Mouse (Mus musculus) liver, embryonic 14.5 days (tissue): Measurements from ENCODE around the gene Pdha2. TPM values are rescaled to one million over a fixed set of nuclear protein-coding genes. Genes with fewer than 3 reads are reported as not detected.

ENCODE experiments used
- ATAC-seq: fragments of 200-750 bp; cut with Nextera tagmentation; 2 replicates; pipeline ENCODE4 v1.8.0; 2017; ENCODE audit warnings: moderate number of reproducible peaks, mild to moderate bottlenecking, moderate library complexity; ENCODE audit not compliant: insufficient read depth
- DNase-seq, 3 experiments: peaks; one replicate each; pipeline ENCODE4 v3.0.0-alpha.2; 2012 to 2013; ENCODE audit warnings: low read depth in 3 of 3, low spot score in 3 of 3
- H3K27ac ChIP-seq: fragments of 300-500 bp; sonication (generic); 2 replicates; pipeline ENCODE4 v1.5.1; 2014; ENCODE audit warnings: moderate library complexity, mild to moderate bottlenecking, control low read depth, inconsistent platforms
- H3K27me3 ChIP-seq: fragments of 300-500 bp; sonication (generic); 2 replicates; pipeline ENCODE4 v1.6.1; 2014; ENCODE audit warnings: mild to moderate bottlenecking, low read length, moderate library complexity; ENCODE audit not compliant: control insufficient read depth, insufficient read depth
- H3K36me3 ChIP-seq: fragments of 300-500 bp; sonication (generic); replicated peaks from 2 replicates; pipeline ENCODE4 v1.6.1; 2014; ENCODE audit warnings: low read depth; ENCODE audit not compliant: control insufficient read depth, insufficient read depth
- H3K4me1 ChIP-seq, 2 experiments: fragments of 200-500 bp in 1 of 2; fragments of 300-500 bp in 1 of 2; sonication (generic) in 1 of 2; replicated peaks; 2 replicates each; pipeline ENCODE4 v1.6.1; 2012 to 2014; ENCODE audit warnings: antibody characterized with exemption in 1 of 2, inconsistent platforms in 1 of 2, low read length in 1 of 2; ENCODE audit not compliant: control insufficient read depth in 2 of 2, insufficient read depth in 2 of 2
- H3K4me2 ChIP-seq: fragments of 300-500 bp; sonication (generic); 2 replicates; pipeline ENCODE4 v1.6.1; 2014; ENCODE audit warnings: low read depth, mild to moderate bottlenecking, control low read depth, moderate library complexity
- H3K4me3 ChIP-seq, 2 experiments: fragments of 200-500 bp in 1 of 2; fragments of 300-500 bp in 1 of 2; sonication (generic) in 1 of 2; 2 replicates each; pipeline ENCODE4 v1.5.1; 2012 to 2014; ENCODE audit warnings: low read depth in 2 of 2, low read length in 2 of 2, mild to moderate bottlenecking in 2 of 2, control low read depth in 1 of 2, inconsistent platforms in 1 of 2, moderate library complexity in 1 of 2; ENCODE audit not compliant: insufficient read depth in 1 of 2
- H3K9ac ChIP-seq: fragments of 300-500 bp; sonication (generic); replicated peaks from 2 replicates; pipeline ENCODE4 v1.6.1; 2014; ENCODE audit warnings: mild to moderate bottlenecking, control low read depth, moderate library complexity
- H3K9me3 ChIP-seq: fragments of 300-500 bp; sonication (generic); 2 replicates; pipeline ENCODE4 v1.6.1; 2016; ENCODE audit warnings: low read length, mixed read lengths; ENCODE audit not compliant: control insufficient read depth
- CTCF ChIP-seq: IDR thresholded peaks from 2 replicates; pipeline ENCODE4 v1.5.1; 2016; ENCODE audit warnings: antibody characterized with exemption, low read depth, control low read depth
- EP300 ChIP-seq: IDR thresholded peaks from 2 replicates; pipeline ENCODE4 v1.6.1; 2016; ENCODE audit warnings: antibody characterized with exemption, low read depth
- WGBS: fragments of 180-500 bp; shearing (Covaris S2); extraction: QIAGEN DNeasy Blood & Tissue Kit; methylation state at CpG from one replicate; pipeline ENCODE4 v1.1.7; 2014; ENCODE audit not compliant: insufficient replicate concordance; 5-methylcytosine and 5-hydroxymethylcytosine counted together
- polyA plus RNA-seq, 2 experiments: library from polyadenylated mRNA; depleted of rRNA in 1 of 2; stranded (reverse) in 1 of 2; unstranded in 1 of 2; fragments of >200 nt; fragmentation: Nextera tagmentation in 1 of 2; extraction: Ambion mirVana in 1 of 2; gene quantifications; 2 replicates each; pipeline versions ENCODE4 v1.2.1 to v1.2.3; 2012 to 2014

The Pdha2 gene
- polyA plus RNA-seq, 2 experiments: not detected

DNA sequence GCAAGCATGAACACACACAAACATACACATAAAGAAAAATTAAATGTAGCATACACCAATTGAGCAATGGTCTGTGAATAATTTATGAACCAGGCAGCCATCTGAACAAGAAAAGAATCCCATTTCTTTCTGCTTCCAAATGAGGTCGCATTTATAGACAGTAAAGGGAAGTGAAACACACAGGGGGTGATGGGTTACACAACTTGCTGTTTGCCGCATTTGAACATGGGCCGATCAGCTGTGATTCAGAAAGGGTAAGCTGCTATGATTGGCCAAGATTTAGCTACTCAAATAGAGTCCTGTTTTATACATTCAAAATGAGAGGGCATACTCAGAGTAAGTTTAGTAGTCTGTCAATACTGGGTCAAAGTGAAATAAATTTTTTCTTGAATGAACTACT, 20.5 kb downstream of the Pdha2 start:
- no peak overlapping the region for H3K9ac ChIP-seq
- no peaks in the 10 kb centered on the region for H3K36me3 ChIP-seq
- 51% methylated on average over 3 of the region's 3 CpGs for WGBS
- H3K27ac ChIP-seq: no peak overlapping the region
- no peaks in the 10 kb centered on the region for H3K27me3 ChIP-seq
- TF ChIP-seq CTCF: no peak
- TF ChIP-seq EP300: no peak
- H3K4me3 ChIP-seq: no peak overlapping the region
- no peaks in the 10 kb centered on the region for H3K9me3 ChIP-seq
- DNase-seq: no peak
- no peaks in the 10 kb centered on the region for H3K4me1 ChIP-seq
- ATAC-seq: no peak
- H3K4me2 ChIP-seq: no peak overlapping the region

DNA sequence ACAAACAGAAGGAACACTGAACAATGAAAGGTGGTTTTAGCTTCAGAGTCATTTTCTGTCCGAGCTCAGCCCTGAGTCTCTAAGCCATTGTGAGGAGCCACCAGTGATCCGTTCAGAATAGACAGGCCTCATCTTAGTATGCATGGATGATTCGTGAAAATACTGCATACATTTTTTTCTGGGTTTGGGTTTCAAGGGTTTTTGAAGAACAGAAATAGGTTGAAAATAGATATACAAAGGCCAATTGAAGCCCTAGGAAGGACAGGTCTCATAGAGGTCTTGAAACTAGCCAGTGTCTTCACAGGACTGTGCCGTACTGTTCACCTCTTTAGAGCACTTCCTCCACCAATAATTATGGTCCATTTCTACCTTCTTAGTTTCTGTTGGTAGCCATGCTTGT, 21.7 kb downstream of the Pdha2 start:
- no peak for TF ChIP-seq EP300
- no peak for TF ChIP-seq CTCF
- ATAC-seq (no peak), DNase-seq (no peak)
- Histone ChIP-seq H3K9me3 (no peaks in the 10 kb centered on the region), H3K4me2 (no peak overlapping the region), H3K27me3 (no peaks in the 10 kb centered on the region), H3K27ac (no peak overlapping the region), H3K36me3 (no peaks in the 10 kb centered on the region), H3K4me1 (no peaks in the 10 kb centered on the region), H3K4me3 (no peak overlapping the region), H3K9ac (no peak overlapping the region)
- WGBS: 58% methylated on average over 4 of the region's 4 CpGs

DNA sequence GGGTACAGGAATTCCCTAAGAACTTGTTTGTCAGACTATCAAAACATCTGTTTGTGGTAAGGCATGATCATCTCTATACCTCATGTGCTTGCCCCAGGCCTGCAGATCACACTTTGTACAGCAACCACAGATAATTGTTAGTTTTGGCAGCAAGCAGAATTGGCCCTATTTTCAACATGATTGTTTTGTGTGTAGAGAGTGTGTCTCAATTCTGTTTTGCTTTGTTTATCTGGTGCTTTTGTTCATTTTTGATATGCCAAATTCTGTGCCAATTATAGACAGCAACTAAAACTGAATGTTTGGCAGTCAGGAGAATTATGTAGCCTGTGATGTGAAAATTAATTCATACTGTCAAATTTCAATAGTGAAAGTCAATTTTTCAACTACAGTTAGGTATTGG, 51.2 kb downstream of the Pdha2 start:
- no peaks in the 10 kb centered on the region for H3K9me3 ChIP-seq
- no peak overlapping the region for H3K4me3 ChIP-seq
- H3K4me1 ChIP-seq: no peaks in the 10 kb centered on the region
- DNase-seq (no peak), ATAC-seq (no peak)
- H3K27ac ChIP-seq: no peak overlapping the region
- H3K27me3 ChIP-seq: no peaks in the 10 kb centered on the region
- TF ChIP-seq CTCF: no peak
- TF ChIP-seq EP300: no peak
- H3K36me3 ChIP-seq: no peaks in the 10 kb centered on the region
- H3K9ac ChIP-seq: no peak overlapping the region
- H3K4me2 ChIP-seq: no peak overlapping the region
